Mouse (Mus musculus) liver, embryonic 14.5 days (tissue): ENCODE results near the gene Pfdn5.

ENCODE experiments used
- CTCF ChIP-seq: IDR thresholded peaks from 2 replicates; pipeline ENCODE4 v1.5.1; 2016; ENCODE audit warnings: antibody characterized with exemption, low read depth, control low read depth
- EP300 ChIP-seq: IDR thresholded peaks from 2 replicates; pipeline ENCODE4 v1.6.1; 2016; ENCODE audit warnings: antibody characterized with exemption, low read depth

DNA sequence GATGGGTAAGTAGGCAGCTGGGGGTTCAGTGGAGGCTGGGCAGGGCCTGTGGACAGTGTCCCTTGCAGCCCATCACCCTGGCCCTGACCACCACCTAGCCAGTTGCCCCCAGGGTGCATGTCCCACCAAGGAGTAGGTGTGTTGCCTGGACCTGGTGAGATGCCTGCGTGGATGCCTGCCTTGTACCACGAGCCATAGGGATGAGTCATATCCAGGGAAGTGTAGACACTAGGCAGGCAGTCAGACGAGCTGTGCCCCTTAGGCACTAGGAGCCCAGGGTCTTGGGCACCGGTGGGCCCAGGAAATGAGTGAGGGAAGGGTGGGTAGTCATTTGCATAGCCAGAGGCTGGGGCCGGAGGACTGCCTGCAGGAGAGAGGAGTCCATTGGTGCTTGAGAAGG, 32.9 kb downstream of the Pfdn5 start:
- TF ChIP-seq CTCF (no peak), EP300 (no peak)
